Mouse (Mus musculus): ENCODE measurements around the gene Spint1. TPM values are rescaled to one million over a fixed set of nuclear protein-coding genes. Genes with fewer than 3 reads are reported as not detected.

Spint1 gene
- polyA plus RNA-seq, 1 experiment: 196 TPM

DNA sequence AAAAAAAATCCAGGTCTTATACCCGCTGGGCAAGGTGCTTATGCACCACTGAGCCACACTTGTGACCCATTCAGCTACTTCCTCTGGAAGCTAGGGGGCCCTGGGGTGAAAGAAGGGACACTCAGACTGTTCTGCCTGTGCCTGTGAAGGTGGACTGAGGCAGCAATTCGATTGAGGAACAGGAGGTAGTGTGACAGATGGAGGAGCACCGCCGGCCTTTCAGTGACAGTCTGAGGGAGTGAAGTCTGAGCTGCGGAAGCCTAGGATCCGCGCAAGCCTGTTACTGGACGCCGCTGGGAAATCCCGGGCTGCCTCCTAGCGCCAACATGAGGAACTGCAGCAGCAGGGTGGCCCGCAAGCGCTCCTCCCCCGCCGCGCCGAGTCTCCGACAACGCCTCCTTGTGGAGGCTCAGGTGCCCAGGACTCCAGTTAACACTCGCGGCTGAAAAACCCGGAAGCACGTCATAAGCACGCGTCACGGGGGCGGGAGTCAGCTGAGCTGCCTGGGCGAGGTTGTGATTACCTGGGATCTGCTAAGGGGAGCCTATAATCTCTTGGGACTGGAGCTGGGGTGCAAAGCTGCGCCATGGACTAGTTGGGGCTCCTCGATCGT, 51.2 kb downstream of the Spint1 start, which contains the start of gene Vps18:
Vps18 (plus strand) TSS at position 471 of the 613 bp plus-strand sequence.
- DNase-seq (ENCODE audit: low read depth, low spot score): peak; percentile 97
- WGBS: under 1% methylated on average over 31 of the region's 31 CpGs

- no peak for DNase-seq (ENCODE audit: low read depth, low spot score)
- WGBS: under 1% methylated on average over 11 of the region's 11 CpGs
These were observed 51.9 kb downstream of the Spint1 start for GRCm38 (mm10) chr2:119289014-119289416.

- DNase-seq (ENCODE audit: low read depth, low spot score): no peak
- 85% methylated on average over 5 of the region's 5 CpGs for WGBS
These were observed 55.1 kb downstream of the Spint1 start for GRCm38 (mm10) chr2:119292281-119292680.

DNA sequence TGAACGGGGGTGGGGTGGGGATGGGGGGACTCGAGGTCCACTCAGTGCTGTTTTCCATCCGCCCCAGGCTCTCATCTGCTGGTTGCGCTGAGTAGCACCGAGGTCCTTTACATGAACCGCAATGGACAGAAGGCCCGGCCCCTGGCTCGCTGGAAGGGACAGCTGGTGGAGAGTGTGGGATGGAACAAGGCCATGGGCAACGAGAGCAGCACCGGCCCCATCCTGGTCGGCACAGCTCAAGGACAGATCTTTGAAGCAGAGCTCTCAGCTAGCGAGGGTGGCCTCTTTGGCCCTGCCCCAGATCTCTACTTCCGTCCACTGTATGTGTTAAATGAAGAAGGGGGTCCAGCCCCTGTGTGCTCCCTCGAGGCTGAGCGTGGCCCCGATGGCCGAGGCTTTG, 55.7 kb downstream of the Spint1 start:
- no peak for DNase-seq (ENCODE audit: low read depth, low spot score)
- 94% methylated on average over 17 of the region's 17 CpGs for WGBS

DNA sequence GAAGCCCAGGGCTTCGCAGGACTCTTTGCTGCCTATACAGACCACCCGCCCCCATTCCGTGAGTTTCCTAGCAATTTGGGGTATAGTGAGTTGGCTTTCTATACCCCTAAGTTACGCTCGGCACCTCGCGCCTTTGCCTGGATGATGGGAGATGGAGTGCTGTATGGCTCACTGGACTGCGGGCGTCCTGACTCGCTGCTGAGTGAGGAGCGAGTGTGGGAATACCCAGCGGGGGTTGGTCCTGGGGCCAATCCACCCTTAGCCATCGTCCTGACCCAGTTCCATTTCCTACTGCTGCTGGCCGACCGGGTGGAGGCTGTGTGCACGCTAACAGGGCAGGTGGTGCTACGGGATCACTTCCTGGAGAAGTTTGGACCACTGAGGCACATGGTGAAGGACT, 56.1 kb downstream of the Spint1 start:
- no peak for DNase-seq (ENCODE audit: low read depth, low spot score)
- WGBS: 95% methylated on average over 17 of the region's 17 CpGs

DNA sequence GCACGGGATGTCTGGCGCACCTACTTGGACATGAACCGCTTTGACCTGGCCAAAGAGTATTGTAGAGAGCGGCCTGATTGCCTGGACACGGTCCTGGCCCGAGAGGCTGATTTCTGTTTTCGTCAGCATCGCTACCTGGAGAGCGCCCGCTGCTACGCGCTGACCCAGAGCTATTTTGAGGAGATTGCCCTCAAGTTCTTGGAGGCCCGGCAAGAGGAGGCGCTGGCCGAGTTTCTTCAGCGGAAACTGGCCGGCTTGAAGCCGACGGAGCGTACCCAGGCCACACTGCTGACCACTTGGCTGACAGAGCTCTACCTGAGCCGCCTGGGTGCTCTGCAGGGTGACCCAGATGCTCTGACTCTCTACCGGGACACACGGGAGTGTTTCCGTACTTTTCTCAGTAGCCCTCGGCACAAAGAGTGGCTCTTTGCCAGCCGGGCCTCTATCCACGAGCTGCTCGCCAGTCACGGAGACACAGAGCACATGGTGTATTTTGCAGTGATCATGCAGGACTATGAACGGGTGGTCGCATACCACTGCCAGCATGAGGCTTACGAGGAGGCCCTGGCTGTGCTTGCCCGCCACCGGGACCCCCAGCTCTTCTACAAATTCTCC, 56.7 kb downstream of the Spint1 start:
- 93% methylated on average over 34 of the region's 34 CpGs for WGBS

DNA sequence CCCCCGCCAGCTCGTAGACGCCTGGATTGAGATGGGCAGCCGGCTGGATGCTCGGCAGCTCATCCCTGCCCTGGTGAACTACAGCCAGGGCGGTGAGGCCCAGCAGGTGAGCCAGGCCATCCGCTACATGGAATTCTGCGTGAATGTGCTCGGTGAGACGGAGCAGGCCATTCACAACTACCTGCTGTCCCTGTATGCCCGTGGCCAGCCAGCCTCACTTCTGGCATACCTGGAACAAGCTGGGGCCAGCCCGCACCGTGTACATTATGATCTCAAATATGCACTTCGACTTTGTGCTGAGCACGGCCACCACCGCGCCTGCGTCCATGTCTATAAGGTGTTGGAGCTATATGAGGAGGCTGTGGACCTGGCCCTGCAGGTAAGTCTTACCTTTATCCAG, 57.2 kb downstream of the Spint1 start:
- DNase-seq (ENCODE audit: low read depth, low spot score): no peak
- WGBS: 94% methylated on average over 18 of the region's 18 CpGs

More for the DNA sequence above, 56.7 kb downstream of the Spint1 start:
- DNase-seq (ENCODE audit: low read depth, low spot score): no peak

GRCm38 (mm10) chr2:119296756-119297155, 59.6 kb downstream of the Spint1 start:
- 89% methylated on average over 12 of the region's 12 CpGs for WGBS
- DNase-seq (ENCODE audit: low read depth, low spot score): no peak

DNA sequence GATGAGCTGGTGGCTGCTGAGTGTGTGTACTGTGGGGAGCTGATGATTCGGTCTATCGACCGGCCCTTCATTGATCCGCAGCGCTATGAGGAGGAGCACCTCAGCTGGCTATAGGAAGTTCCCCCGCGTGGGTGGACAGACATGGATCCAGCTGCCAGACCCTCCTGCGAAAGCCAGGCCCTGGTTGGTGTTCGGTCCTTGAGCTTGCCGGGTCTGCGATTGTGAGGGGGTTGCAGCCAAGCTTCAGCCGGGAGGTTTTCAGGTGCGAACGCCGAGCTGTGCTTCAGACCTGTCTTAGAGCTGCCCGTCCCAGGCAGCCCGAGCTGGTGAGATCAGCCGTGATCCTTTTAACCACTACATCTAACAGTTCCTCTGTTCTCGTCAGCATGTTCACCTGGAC, 60.3 kb downstream of the Spint1 start:
- 94% methylated on average over 19 of the region's 19 CpGs for WGBS
- DNase-seq (ENCODE audit: low read depth, low spot score): no peak

- no peak for DNase-seq (ENCODE audit: low read depth, low spot score)
- WGBS: 26% methylated on average over 5 of the region's 5 CpGs
These were observed 61.2 kb downstream of the Spint1 start for GRCm38 (mm10) chr2:119298330-119298729.

GRCm38 (mm10) chr2:119298839-119299238, 61.7 kb downstream of the Spint1 start:
- WGBS: 85% methylated on average over 2 of the region's 2 CpGs
- no peak for DNase-seq (ENCODE audit: low read depth, low spot score)

Other genes with a start within 250 kb of the Spint1 start
- 12.4 and 16.0 TPM in 2 replicates for gene Ccdc32, start 208.0 kb upstream of the Spint1 start, polyA plus RNA-seq (2012; rRNA removed)
- 2.3 and 4.0 TPM in 2 replicates for gene Rpusd2, start 202.6 kb upstream of the Spint1 start, polyA plus RNA-seq (2012; rRNA removed)
- gene Knl1, start 190.2 kb upstream of the Spint1 start, polyA plus RNA-seq (2012; rRNA removed): 0.43 and 1.1 TPM in 2 replicates
- gene Rad51, start 124.6 kb upstream of the Spint1 start, polyA plus RNA-seq (2012; rRNA removed): 23.0 and 25.3 TPM in 2 replicates
- gene Rmdn3, start 80.3 kb upstream of the Spint1 start, polyA plus RNA-seq (2012; rRNA removed): 31.2 and 52.2 TPM in 2 replicates
- 55.8 and 78.9 TPM in 2 replicates for gene Gchfr, start 69.6 kb upstream of the Spint1 start, polyA plus RNA-seq (2012; rRNA removed)
- 0.30 and 0.35 TPM in 2 replicates for gene Gm14137, start 62.9 kb upstream of the Spint1 start, polyA plus RNA-seq (2012; rRNA removed)
- gene Zfyve19, start 28.7 kb upstream of the Spint1 start, polyA plus RNA-seq (2012; rRNA removed): 45.2 and 62.6 TPM in 2 replicates
- 3.6 and 4.0 TPM in 2 replicates for gene Dnajc17, start 28.6 kb upstream of the Spint1 start, polyA plus RNA-seq (2012; rRNA removed)
- gene Ppp1r14d, start 7.5 kb upstream of the Spint1 start, polyA plus RNA-seq (2012; rRNA removed): 424 and 448 TPM in 2 replicates
- 1.2 and 1.4 TPM in 2 replicates for gene Rhov, start 33.9 kb downstream of the Spint1 start, polyA plus RNA-seq (2012; rRNA removed)
- gene Vps18, start 51.4 kb downstream of the Spint1 start, polyA plus RNA-seq (2012; rRNA removed): 16.4 and 19.2 TPM in 2 replicates
- 15.6 and 17.0 TPM in 2 replicates for gene Dll4, start 88.4 kb downstream of the Spint1 start, polyA plus RNA-seq (2012; rRNA removed)
- gene Chac1, start 113.9 kb downstream of the Spint1 start, polyA plus RNA-seq (2012; rRNA removed): 5.3 and 6.8 TPM in 2 replicates
- gene Ino80, start 240.3 kb downstream of the Spint1 start, polyA plus RNA-seq (2012; rRNA removed): 6.9 and 8.4 TPM in 2 replicates